Mouse (Mus musculus): ENCODE data around the gene Efhb. TPM values are rescaled to one million over a fixed set of nuclear protein-coding genes. Genes with fewer than 3 reads are reported as not detected.
A peak's percentile ranks its signal among the peaks of the same experiment; 100 is the strongest.

Gene Efhb
- polyA plus RNA-seq, 1 experiment from 2014 or later, result 1.1 TPM

- Histone ChIP-seq H3K9ac (ENCODE audit: low read length) (peak overlapping the region; percentile 92), H3K36me3 (ENCODE audit: control insufficient read depth, insufficient read depth, low read length) (no peaks in the 10 kb centered on the region), H3K27ac (ENCODE audit: low read depth, low read length) (peak overlapping the region; percentile 98), H3K9me3 (replicated peaks; ENCODE audit: control insufficient read depth, low read length) (no peaks in the 10 kb centered on the region), H3K4me2 (ENCODE audit: low read length) (peak overlapping the region; percentile 58), H3K27me3 (replicated peaks; ENCODE audit: control insufficient read depth, insufficient read depth, low read length) (no peaks in the 10 kb centered on the region), H3K4me3 (ENCODE audit: low read depth, low read length) (peak overlapping the region; percentile 93), H3K4me1 (ENCODE audit: control insufficient read depth, insufficient read depth, low read length) (peaks cover 20% of the 10 kb centered on the region)
- 6% methylated on average over 15 of the region's 15 CpGs for WGBS
- DNase-seq (ENCODE audit: low spot score) (peak; percentile 5), ATAC-seq (no peak)
Measured at GRCm38 (mm10) chr17:53478066-53478857, 15.1 kb upstream of the Efhb start.

- DNase-seq (ENCODE audit: low spot score) (no peak), ATAC-seq (no peak)
- H3K4me2 ChIP-seq (ENCODE audit: low read length), result no peak overlapping the region
- no peaks in the 10 kb centered on the region for H3K36me3 ChIP-seq (ENCODE audit: control insufficient read depth, insufficient read depth, low read length)
- H3K4me3 ChIP-seq (ENCODE audit: low read depth, low read length), result no peak overlapping the region
- no peaks in the 10 kb centered on the region for H3K4me1 ChIP-seq (ENCODE audit: control insufficient read depth, insufficient read depth, low read length)
- H3K27me3 ChIP-seq (replicated peaks; ENCODE audit: control insufficient read depth, insufficient read depth, low read length), result no peaks in the 10 kb centered on the region
- no peaks in the 10 kb centered on the region for H3K9me3 ChIP-seq (replicated peaks; ENCODE audit: control insufficient read depth, low read length)
- no peak overlapping the region for H3K9ac ChIP-seq (ENCODE audit: low read length)
- no peak overlapping the region for H3K27ac ChIP-seq (ENCODE audit: low read depth, low read length)
Measured at GRCm38 (mm10) chr17:53468697-53469096, 5.6 kb upstream of the Efhb start.

DNA sequence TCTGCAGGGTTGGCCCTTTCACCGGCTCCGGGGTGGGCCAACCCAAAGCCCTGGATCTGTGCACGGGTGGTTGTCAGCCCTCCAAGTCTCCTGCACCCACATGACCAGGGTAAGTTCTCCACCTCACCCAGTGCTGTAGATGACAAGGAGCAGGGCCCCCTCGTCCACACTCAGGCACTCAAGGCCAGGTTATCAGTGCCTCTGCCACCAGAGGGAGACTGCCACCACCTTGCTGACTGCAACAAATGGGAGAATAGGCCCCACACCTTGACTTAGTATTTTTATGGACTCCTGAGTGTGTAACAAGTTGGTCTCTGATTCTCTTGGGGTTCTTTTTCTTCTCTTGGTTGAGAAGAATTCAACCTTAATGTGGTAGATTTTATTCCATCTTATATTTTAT lies 2.4 kb upstream of the Efhb start:
- Histone ChIP-seq H3K4me1 (ENCODE audit: control insufficient read depth, insufficient read depth, low read length) (no peaks in the 10 kb centered on the region; the same call in 1 of the 2 replicates), H3K9ac (ENCODE audit: low read length) (no peak overlapping the region), H3K27me3 (replicated peaks; ENCODE audit: control insufficient read depth, insufficient read depth, low read length) (no peaks in the 10 kb centered on the region), H3K9me3 (replicated peaks; ENCODE audit: control insufficient read depth, low read length) (no peaks in the 10 kb centered on the region), H3K27ac (ENCODE audit: low read depth, low read length) (no peak overlapping the region), H3K36me3 (ENCODE audit: control insufficient read depth, insufficient read depth, low read length) (no peaks in the 10 kb centered on the region), H3K4me2 (ENCODE audit: low read length) (no peak overlapping the region), H3K4me3 (ENCODE audit: low read depth, low read length) (no peak overlapping the region)
- DNase-seq (ENCODE audit: low spot score), result peak; percentile 2
- no peak for ATAC-seq
- 60% methylated on average over 4 of the region's 4 CpGs for WGBS

DNA sequence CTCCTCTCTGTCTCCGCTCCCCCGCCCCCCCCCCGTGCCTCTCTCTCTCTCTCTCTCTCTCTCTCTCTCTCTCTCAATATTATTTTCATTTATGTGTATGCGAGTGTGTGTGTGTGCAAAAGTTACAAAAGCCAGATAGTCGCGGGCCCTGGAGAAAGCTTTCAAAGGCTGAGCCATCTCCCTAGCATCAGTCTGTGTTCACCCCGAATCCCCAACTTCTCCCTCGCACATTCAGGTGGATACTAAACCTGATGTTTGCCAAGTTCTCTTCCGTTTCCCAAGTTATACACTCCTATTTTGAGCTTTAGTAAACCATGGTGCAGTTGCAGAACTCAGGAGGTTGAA lies 347 bp upstream of the Efhb start:
- Histone ChIP-seq H3K4me3 (ENCODE audit: low read depth, low read length) (peak overlapping the region; percentile 36), H3K36me3 (ENCODE audit: control insufficient read depth, insufficient read depth, low read length) (no peaks in the 10 kb centered on the region), H3K4me2 (ENCODE audit: low read length) (peak overlapping the region; percentile 72), H3K27me3 (replicated peaks; ENCODE audit: control insufficient read depth, insufficient read depth, low read length) (no peaks in the 10 kb centered on the region), H3K4me1 (ENCODE audit: control insufficient read depth, insufficient read depth, low read length) (no peaks in the 10 kb centered on the region; the same call in 1 of the 2 replicates), H3K9ac (ENCODE audit: low read length) (peak overlapping the region; percentile 51), H3K27ac (ENCODE audit: low read depth, low read length) (no peak overlapping the region), H3K9me3 (replicated peaks; ENCODE audit: control insufficient read depth, low read length) (no peaks in the 10 kb centered on the region)
- peak; percentile 16 for DNase-seq (ENCODE audit: low spot score)
- WGBS, result 14% methylated on average over 8 of the region's 9 CpGs
- ATAC-seq, result no peak

DNA sequence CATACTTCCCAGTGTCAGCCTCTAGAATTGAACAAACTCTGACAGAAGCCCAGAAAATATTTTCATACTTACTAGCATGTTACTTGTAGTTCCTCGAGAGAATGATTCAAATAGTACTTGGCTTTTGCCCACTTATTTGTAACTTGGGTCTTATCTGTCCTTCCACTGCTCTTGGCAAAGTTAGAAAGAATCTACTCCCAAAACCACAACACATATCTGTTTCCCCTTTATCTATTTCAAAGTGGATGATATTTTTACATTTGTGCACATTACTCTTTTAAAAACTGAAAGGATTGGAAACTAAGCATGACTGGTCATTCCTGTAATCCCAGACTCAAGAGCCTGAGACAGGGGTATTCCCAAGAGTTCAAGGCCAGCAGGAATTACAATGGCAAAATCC lies 6.4 kb downstream of the Efhb start:
- no peak for DNase-seq (ENCODE audit: low spot score)
- no peaks in the 10 kb centered on the region for H3K9me3 ChIP-seq (replicated peaks; ENCODE audit: control insufficient read depth, low read length)
- no peaks in the 10 kb centered on the region for H3K36me3 ChIP-seq (ENCODE audit: control insufficient read depth, insufficient read depth, low read length)
- no peak overlapping the region for H3K4me3 ChIP-seq (ENCODE audit: low read depth, low read length)
- no peak for ATAC-seq
- 92% methylated on average over 1 of the region's 1 CpGs for WGBS
- no peak overlapping the region for H3K9ac ChIP-seq (ENCODE audit: low read length)
- no peaks in the 10 kb centered on the region for H3K27me3 ChIP-seq (replicated peaks; ENCODE audit: control insufficient read depth, insufficient read depth, low read length)
- no peak overlapping the region for H3K4me2 ChIP-seq (ENCODE audit: low read length)
- H3K27ac ChIP-seq (ENCODE audit: low read depth, low read length), result no peak overlapping the region
- no peaks in the 10 kb centered on the region for H3K4me1 ChIP-seq (ENCODE audit: control insufficient read depth, insufficient read depth, low read length)

DNA sequence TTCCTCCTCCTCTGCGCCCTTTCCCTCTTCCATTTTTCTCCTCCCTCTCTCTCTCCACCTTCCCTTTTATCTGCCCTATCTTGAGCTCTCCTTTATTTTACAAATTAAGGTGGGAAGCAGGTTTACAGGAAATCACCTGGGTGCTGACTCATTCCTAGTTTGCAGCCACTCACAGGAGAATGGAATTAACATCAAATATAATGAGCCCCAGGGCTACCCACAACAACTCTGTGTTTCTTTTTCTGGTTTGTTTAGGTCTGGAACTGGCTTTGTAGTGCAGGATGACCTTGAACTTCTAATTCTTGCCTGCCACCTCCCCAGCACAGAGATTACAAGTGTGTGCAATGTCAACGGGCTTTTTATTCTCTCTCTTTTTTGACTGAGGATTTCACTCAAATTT lies 7.0 kb downstream of the Efhb start:
- Histone ChIP-seq H3K4me1 (ENCODE audit: control insufficient read depth, insufficient read depth, low read length) (no peaks in the 10 kb centered on the region), H3K4me2 (ENCODE audit: low read length) (no peak overlapping the region), H3K9ac (ENCODE audit: low read length) (no peak overlapping the region), H3K9me3 (replicated peaks; ENCODE audit: control insufficient read depth, low read length) (no peaks in the 10 kb centered on the region), H3K4me3 (ENCODE audit: low read depth, low read length) (no peak overlapping the region), H3K27ac (ENCODE audit: low read depth, low read length) (no peak overlapping the region), H3K36me3 (ENCODE audit: control insufficient read depth, insufficient read depth, low read length) (no peaks in the 10 kb centered on the region), H3K27me3 (replicated peaks; ENCODE audit: control insufficient read depth, insufficient read depth, low read length) (no peaks in the 10 kb centered on the region)
- DNase-seq (ENCODE audit: low spot score) (no peak), ATAC-seq (no peak)
- WGBS, result 82% methylated on average over 2 of the region's 2 CpGs

- no peaks in the 10 kb centered on the region for H3K4me1 ChIP-seq (ENCODE audit: control insufficient read depth, insufficient read depth, low read length)
- H3K27me3 ChIP-seq (replicated peaks; ENCODE audit: control insufficient read depth, insufficient read depth, low read length), result no peaks in the 10 kb centered on the region
- H3K27ac ChIP-seq (ENCODE audit: low read depth, low read length), result no peak overlapping the region
- no peaks in the 10 kb centered on the region for H3K9me3 ChIP-seq (replicated peaks; ENCODE audit: control insufficient read depth, low read length)
- 50% methylated on average over 10 of the region's 10 CpGs for WGBS
- H3K9ac ChIP-seq (ENCODE audit: low read length), result no peak overlapping the region
- no peak overlapping the region for H3K4me3 ChIP-seq (ENCODE audit: low read depth, low read length)
- peak; percentile 12 for DNase-seq (ENCODE audit: low spot score)
- no peak for ATAC-seq
- H3K36me3 ChIP-seq (ENCODE audit: control insufficient read depth, insufficient read depth, low read length), result no peaks in the 10 kb centered on the region
- H3K4me2 ChIP-seq (ENCODE audit: low read length), result no peak overlapping the region
Measured at GRCm38 (mm10) chr17:53402689-53403306, 60.3 kb downstream of the Efhb start.

GRCm38 (mm10) chr17:53393201-53393600 lies 69.9 kb downstream of the Efhb start:
- H3K9ac ChIP-seq (ENCODE audit: low read length), result no peak overlapping the region
- no peaks in the 10 kb centered on the region for H3K36me3 ChIP-seq (ENCODE audit: control insufficient read depth, insufficient read depth, low read length)
- H3K9me3 ChIP-seq (replicated peaks; ENCODE audit: control insufficient read depth, low read length), result no peaks in the 10 kb centered on the region
- WGBS, result 95% methylated on average over 2 of the region's 2 CpGs
- DNase-seq (ENCODE audit: low spot score), result no peak
- no peak overlapping the region for H3K4me2 ChIP-seq (ENCODE audit: low read length)
- H3K4me1 ChIP-seq (ENCODE audit: control insufficient read depth, insufficient read depth, low read length), result no peaks in the 10 kb centered on the region
- H3K4me3 ChIP-seq (ENCODE audit: low read depth, low read length), result no peak overlapping the region
- H3K27me3 ChIP-seq (replicated peaks; ENCODE audit: control insufficient read depth, insufficient read depth, low read length), result no peaks in the 10 kb centered on the region
- H3K27ac ChIP-seq (ENCODE audit: low read depth, low read length), result no peak overlapping the region
- ATAC-seq, result no peak

DNA sequence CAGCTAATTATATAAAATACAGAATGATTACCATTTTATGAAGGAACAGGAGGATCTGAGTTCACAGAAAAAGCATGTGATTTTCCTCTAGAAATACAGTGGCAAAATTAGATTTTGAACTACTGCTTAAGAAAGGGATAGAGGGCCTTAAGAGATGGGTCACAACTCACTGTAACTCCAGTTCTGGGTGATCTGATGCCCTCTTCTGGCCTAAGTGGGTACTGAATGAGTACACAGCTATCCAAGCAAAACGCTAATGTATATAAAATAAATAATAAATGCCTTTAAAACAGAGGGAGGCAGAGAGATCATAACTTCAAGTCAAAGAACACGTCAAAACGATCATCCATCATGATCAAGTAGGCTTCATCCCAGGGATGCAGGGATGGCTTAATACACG lies 73.6 kb downstream of the Efhb start:
- Histone ChIP-seq H3K4me3 (ENCODE audit: low read depth, low read length) (no peak overlapping the region), H3K9me3 (replicated peaks; ENCODE audit: control insufficient read depth, low read length) (no peaks in the 10 kb centered on the region), H3K9ac (ENCODE audit: low read length) (no peak overlapping the region), H3K27me3 (replicated peaks; ENCODE audit: control insufficient read depth, insufficient read depth, low read length) (no peaks in the 10 kb centered on the region), H3K27ac (ENCODE audit: low read depth, low read length) (no peak overlapping the region), H3K36me3 (ENCODE audit: control insufficient read depth, insufficient read depth, low read length) (no peaks in the 10 kb centered on the region), H3K4me2 (ENCODE audit: low read length) (no peak overlapping the region), H3K4me1 (ENCODE audit: control insufficient read depth, insufficient read depth, low read length) (no peaks in the 10 kb centered on the region)
- DNase-seq (ENCODE audit: low spot score), result peak; percentile 55
- WGBS, result 44% methylated on average over 4 of the region's 4 CpGs
- ATAC-seq, result no peak
